Mouse (Mus musculus): ENCODE measurements around the gene Rp9. TPM values are rescaled to one million over a fixed set of nuclear protein-coding genes. Genes with fewer than 3 reads are reported as not detected.

Gene Rp9
- polyA plus RNA-seq, 1 experiment, result 55.5 TPM

DNA sequence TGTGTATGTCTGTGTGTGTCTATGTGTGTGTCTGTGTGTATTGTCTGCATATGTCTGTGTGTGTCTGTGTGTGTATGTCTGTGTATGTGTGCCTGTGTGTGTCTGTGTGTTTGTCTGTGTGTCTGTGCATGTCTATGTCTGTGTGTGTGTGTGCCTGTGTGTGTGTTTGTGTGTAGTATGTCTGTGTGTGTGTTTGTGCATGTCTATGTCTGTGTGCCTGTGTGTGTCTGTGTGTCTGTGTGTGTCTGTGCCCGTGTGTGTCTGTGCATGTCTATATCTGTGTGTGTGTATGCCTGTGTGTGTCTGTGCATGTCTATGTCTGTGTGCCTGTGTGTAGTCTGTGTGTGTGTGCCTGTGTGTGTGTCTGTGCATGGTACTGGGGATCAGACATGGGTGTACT lies 24.4 kb downstream of the Rp9 start:
- Histone ChIP-seq H3K27ac (replicated peaks; ENCODE audit: low read depth, low read length) (no peak overlapping the region), H3K4me3 (ENCODE audit: insufficient read depth, low read depth, low read length) (no peak overlapping the region), H3K4me1 (ENCODE audit: control insufficient read depth, insufficient read depth, insufficient read length, low read length) (no peaks in the 10 kb centered on the region)

DNA sequence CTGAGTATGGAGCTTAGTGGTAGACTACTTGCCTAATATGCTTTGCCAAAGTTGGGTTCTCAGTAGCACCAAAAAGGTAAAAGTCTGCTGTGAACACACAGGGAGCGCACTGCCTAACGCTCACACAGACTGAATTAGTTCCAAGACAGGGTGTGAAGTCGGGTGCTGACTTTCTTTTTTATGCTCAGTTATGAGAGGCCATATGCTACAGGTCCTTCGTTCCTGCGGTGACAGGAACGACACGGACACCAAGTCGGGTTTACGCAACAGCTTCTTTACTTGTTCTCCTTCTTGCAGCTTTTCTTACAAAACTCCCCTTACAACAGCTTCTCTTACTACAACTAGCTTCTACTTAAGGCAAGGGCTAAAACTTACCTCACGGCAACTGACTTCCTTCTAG lies 26.4 kb downstream of the Rp9 start:
- no peak overlapping the region for H3K4me3 ChIP-seq (ENCODE audit: insufficient read depth, low read depth, low read length)
- H3K27ac ChIP-seq (replicated peaks; ENCODE audit: low read depth, low read length), result no peak overlapping the region
- no peaks in the 10 kb centered on the region for H3K4me1 ChIP-seq (ENCODE audit: control insufficient read depth, insufficient read depth, insufficient read length, low read length)

DNA sequence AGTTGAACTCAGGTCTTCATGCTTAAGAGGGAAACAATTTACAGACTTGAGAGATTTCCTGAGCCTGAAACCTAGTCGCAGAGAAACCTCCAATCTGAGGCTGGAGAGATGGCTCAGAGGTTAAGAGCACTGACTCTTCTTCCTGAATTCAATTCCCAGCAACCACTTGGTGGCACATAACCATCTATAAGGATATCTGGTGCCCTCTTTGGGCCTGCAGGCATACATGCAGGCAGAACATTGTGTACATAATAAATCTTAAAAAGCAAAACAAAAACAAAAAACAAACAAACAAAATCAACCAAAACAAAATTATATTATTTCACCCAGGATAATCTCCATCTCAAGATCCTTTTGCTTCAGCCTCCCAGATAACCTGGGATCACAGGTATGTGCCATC lies 30.7 kb downstream of the Rp9 start:
- Histone ChIP-seq H3K4me1 (ENCODE audit: control insufficient read depth, insufficient read depth, insufficient read length, low read length) (no peaks in the 10 kb centered on the region), H3K27ac (replicated peaks; ENCODE audit: low read depth, low read length) (no peak overlapping the region)

DNA sequence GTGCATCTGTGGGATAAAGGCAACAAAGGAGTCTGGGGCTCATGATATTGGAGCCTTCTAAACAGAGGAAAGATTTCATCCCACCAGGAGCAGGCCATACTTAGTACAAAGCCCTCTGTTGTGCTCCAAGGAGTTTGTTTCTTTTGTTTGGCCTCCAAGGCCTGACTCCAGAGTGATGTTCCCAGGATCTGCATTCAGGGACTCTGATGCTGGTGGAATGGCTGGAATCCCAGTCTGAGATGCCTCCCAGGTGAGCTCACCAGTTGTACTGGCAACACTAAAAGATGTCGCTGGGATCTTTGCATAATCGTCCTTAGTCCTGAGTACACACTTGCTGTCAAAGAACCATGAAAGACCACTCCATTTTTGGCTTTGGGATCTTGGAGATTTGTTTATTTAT lies 35.4 kb downstream of the Rp9 start:
- Histone ChIP-seq H3K4me3 (ENCODE audit: insufficient read depth, low read depth, low read length) (no peak overlapping the region), H3K4me1 (ENCODE audit: control insufficient read depth, insufficient read depth, insufficient read length, low read length) (no peaks in the 10 kb centered on the region), H3K27ac (replicated peaks; ENCODE audit: low read depth, low read length) (no peak overlapping the region)

More for the DNA sequence above, 30.7 kb downstream of the Rp9 start:
- H3K4me3 ChIP-seq (ENCODE audit: insufficient read depth, low read depth, low read length), result no peak overlapping the region

DNA sequence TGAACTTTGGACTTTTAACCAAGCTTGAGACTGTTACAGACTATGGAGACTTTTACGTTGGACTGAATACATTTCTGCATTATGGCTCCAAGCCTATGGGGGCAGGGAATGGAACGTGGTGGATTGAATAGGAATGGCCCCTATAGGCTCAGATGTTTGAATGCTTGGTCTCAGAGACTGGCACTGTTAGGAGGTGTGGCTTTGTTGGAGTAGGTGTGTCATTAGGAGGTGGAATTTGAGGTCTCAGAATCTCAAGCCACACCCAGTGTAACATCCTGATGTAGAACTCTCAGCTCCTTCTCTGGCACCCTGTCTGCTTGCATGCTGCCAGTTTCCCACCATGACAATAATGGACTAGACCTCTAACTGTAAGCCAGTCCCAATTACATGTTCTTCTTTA lies 36.3 kb downstream of the Rp9 start:
- no peak overlapping the region for H3K4me3 ChIP-seq (ENCODE audit: insufficient read depth, low read depth, low read length)
- H3K4me1 ChIP-seq (ENCODE audit: control insufficient read depth, insufficient read depth, insufficient read length, low read length), result no peaks in the 10 kb centered on the region
- no peak overlapping the region for H3K27ac ChIP-seq (replicated peaks; ENCODE audit: low read depth, low read length)

DNA sequence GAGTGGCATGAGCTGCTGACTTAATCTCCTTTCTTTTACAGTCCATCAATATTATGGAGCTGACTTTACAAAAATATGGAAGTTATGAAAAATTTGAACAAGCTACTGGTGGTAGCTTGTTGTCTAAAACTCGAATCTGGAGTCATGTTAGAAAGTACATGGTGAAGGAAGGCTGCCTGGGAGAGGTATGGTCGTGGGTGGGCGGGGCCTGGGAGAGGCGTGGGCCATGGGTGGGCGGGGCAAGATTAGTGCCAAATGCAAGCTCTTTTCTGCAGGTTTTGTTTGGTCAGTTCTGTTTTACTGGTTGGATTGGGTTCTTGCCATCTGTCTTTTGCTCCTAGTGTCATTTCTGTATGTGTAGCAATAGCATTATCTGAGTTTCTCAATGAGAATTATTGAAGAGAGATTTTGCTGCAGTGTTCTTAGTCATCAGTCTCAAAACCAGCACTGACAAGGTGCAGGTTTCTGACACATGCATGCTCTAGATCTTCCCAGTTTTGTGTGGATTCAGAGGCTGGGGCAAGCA lies 39.2 kb downstream of the Rp9 start:
- Histone ChIP-seq H3K27ac (replicated peaks; ENCODE audit: low read depth, low read length) (no peak overlapping the region), H3K4me1 (ENCODE audit: control insufficient read depth, insufficient read depth, insufficient read length, low read length) (no peaks in the 10 kb centered on the region), H3K4me3 (ENCODE audit: insufficient read depth, low read depth, low read length) (no peak overlapping the region)

DNA sequence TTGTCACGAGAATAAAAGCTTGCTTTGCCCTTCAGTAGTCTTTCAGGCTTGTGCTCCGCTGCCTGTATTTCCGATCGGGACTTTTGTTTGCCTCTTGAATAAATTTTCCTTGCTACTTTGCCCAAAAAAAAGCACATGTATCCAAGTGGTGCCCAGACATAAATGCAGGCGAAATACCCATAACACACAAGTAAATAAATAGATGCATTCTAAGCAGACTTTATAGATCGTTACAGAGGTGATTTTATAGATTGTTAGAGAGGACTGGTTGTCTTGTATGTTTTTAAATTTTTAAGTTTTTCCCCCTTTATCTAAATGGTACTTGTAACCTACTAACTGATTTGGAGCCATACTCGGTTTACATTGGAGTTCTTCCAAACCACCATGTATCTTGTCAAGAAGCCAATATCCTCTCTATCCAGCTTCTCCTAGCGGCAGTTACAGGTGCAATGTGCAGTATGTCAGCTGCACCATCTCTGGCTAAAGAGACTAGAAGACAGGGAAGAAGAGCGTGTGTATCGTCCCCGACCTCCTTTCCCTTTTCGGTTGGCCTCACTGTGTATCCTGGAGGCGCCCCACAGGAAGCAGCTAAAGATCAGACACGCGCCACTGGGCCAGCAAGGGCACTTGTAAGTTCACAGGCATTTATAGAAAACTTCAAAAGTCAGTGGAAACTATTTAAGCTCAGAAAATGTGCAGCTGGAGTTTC lies 39.9 kb downstream of the Rp9 start:
- no peak overlapping the region for H3K4me3 ChIP-seq (ENCODE audit: insufficient read depth, low read depth, low read length)

DNA sequence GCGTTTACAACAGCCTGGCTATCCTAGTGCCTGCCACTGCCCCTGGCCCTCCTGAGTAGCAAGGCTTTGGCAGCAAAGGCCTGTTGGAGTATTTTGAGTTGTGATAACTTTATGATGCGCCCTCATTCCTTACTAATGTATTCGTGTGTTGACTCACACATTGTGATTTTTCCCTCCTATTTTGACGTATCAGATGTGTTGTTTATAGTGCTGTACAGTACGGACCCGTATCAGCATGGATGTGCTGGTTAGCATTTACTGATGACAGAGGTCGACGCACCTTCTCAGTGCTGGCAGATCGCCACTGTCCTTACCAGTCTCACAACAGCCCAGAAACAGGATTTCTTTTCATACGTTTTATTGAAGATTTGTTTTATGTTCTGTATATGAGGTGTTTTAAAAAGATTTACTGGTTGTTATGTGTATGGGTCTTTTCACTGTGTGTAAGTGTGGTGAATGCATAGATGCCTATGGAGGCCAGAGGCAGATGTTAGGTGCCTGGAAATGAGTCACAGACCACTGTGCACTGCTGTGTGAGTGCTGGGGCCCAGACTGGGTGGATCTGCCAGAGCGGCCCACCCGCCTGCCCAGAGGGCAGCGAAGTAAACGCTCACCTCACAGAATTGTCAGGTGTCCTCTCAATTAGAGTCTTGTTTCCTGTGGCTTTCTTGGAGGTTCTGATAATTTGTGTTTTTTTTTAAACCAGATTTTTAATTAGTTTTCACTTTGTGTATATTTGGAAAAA lies 40.7 kb downstream of the Rp9 start:
- Histone ChIP-seq H3K27ac (replicated peaks; ENCODE audit: low read depth, low read length) (no peak overlapping the region), H3K4me3 (ENCODE audit: insufficient read depth, low read depth, low read length) (no peak overlapping the region), H3K4me1 (ENCODE audit: control insufficient read depth, insufficient read depth, insufficient read length, low read length) (no peaks in the 10 kb centered on the region)

More for the DNA sequence above, 39.9 kb downstream of the Rp9 start:
- Histone ChIP-seq H3K27ac (replicated peaks; ENCODE audit: low read depth, low read length) (no peak overlapping the region), H3K4me1 (ENCODE audit: control insufficient read depth, insufficient read depth, insufficient read length, low read length) (no peaks in the 10 kb centered on the region)

DNA sequence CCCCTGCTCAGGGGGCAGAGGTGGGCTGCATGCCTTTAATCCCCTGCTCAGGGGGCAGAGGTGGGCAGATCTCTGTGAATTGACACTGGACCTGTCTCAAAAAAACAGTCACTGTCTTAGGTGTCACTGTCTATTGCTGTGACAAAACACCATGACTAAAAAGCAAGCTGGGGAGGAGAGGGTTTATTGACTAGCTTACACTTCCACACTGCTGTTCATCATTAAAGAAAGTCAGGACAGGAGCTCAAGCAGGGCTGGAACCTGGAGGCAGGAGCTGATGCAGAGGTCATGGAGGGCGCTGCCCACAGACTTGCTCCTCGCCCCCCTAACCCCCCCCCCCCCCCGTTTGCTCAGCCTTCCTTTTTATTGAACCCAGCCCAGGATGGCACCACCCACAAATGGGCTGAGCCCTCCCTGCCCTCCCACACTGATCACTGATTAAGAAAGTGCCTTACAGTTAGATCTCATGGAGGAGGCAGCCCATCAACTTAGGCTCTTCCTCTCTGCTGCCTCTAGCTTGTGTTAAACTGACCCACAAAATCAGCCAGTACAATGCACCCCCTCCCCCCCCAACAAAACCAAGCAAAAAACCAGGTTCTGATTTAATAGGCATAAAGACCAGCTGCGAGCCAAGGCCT lies 41.4 kb downstream of the Rp9 start:
- no peak overlapping the region for H3K4me3 ChIP-seq (ENCODE audit: insufficient read depth, low read depth, low read length)
- H3K27ac ChIP-seq (replicated peaks; ENCODE audit: low read depth, low read length), result no peak overlapping the region
- no peaks in the 10 kb centered on the region for H3K4me1 ChIP-seq (ENCODE audit: control insufficient read depth, insufficient read depth, insufficient read length, low read length)

DNA sequence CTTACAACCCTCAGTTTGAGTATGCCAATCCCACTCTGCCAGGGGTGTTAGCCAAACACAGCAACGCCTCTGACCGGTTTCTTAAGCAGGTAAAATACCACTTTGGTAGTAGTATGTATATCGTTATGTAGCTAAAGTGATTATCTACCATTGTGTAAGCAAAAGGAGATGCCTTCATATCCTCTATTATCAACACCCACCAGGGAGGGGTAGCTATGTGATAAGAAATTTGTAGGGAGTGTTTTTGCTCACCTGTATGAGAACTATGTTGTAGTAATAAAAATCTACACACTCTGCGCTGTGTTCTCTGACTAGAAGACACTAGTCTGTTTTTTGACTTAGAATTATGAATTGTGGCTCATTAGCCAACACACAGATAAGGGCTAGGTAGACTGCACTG lies 44.8 kb downstream of the Rp9 start:
- no peak overlapping the region for H3K27ac ChIP-seq (replicated peaks; ENCODE audit: low read depth, low read length)
- no peak overlapping the region for H3K4me3 ChIP-seq (ENCODE audit: insufficient read depth, low read depth, low read length)
- no peaks in the 10 kb centered on the region for H3K4me1 ChIP-seq (ENCODE audit: control insufficient read depth, insufficient read depth, insufficient read length, low read length)

DNA sequence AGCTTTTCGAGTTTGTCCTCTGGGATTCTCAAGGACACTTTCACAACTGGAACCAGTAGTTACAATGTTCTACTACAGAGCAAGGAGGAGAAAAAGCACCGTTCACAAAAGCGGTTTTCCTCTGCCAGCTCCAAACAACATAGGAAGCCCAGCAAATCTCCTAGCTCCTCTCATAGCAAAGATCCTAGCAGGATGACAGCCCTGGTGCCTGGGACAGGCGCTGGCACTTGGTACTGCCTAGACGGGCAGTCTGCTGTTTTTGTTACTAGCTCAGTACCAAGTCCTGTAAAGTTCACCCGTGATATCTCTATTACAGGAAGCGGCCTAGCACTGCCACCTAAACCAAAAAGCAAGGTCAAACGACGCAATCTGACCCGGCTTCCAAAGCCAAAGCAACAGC lies 45.3 kb downstream of the Rp9 start:
- H3K27ac ChIP-seq (replicated peaks; ENCODE audit: low read depth, low read length), result no peak overlapping the region

DNA sequence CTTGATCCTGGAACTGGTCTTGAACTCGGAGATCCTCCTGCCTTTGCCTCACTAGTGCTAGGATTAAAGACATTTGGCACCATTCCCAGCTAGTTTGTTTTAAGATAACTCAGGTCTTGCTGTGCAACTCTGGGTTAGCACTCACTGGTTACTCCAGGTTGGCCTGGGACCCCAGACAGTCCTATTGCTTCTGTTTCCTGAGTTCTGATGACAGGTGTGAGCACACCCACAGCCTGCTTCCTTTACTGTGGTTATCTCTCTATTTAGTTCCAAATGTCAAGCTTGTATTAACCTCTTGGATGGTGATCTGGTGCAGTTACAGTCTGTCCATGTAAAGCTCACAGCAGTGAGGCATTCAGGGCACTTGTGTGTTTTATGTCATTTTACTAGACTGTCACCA lies 46.0 kb downstream of the Rp9 start:
- H3K4me1 ChIP-seq (ENCODE audit: control insufficient read depth, insufficient read depth, insufficient read length, low read length), result no peaks in the 10 kb centered on the region
- H3K4me3 ChIP-seq (ENCODE audit: insufficient read depth, low read depth, low read length), result no peak overlapping the region
- no peak overlapping the region for H3K27ac ChIP-seq (replicated peaks; ENCODE audit: low read depth, low read length)

More for the DNA sequence above, 45.3 kb downstream of the Rp9 start:
- Histone ChIP-seq H3K4me3 (ENCODE audit: insufficient read depth, low read depth, low read length) (no peak overlapping the region), H3K4me1 (ENCODE audit: control insufficient read depth, insufficient read depth, insufficient read length, low read length) (no peaks in the 10 kb centered on the region)

DNA sequence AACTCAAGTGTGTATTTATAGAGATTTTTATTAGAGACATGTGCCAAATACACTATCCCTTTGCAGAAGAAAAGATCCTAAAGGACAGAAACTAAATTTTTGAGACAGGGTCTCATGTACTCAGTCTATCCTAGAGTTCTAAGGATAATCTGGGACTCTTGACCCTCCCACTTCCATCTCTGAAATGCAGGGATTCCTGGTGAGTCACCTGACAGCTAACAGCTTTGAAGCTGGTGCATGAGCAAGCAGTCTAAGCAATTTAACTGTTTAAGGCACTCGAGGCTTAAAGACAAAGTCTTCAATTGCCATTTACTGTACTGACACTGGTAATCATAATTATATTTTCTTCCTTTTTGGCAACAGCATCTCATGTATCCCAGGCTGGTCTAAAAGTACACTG lies 47.0 kb downstream of the Rp9 start:
- H3K4me1 ChIP-seq (ENCODE audit: control insufficient read depth, insufficient read depth, insufficient read length, low read length), result no peaks in the 10 kb centered on the region
- no peak overlapping the region for H3K4me3 ChIP-seq (ENCODE audit: insufficient read depth, low read depth, low read length)
- no peak overlapping the region for H3K27ac ChIP-seq (replicated peaks; ENCODE audit: low read depth, low read length)

DNA sequence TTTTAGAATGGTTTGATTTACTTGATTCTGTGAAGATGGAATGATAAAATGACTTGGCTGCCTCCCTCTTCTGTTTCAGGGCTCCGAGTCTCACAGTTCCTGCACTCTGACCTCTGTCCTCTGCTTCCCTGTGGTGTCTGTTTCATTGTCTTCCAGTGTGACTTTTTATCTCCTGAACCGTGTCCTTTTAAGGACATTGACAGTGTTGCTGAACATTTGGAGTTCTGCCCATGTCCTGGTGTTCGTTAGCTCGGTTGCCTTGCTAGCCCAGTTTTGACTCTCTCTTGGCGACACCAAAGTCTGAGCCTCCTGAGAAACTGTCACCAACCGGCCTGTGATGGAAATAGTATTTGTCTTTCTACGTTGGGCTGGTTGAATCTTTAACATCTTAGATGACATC lies 49.1 kb downstream of the Rp9 start:
- Histone ChIP-seq H3K4me3 (ENCODE audit: insufficient read depth, low read depth, low read length) (no peak overlapping the region), H3K27ac (replicated peaks; ENCODE audit: low read depth, low read length) (no peak overlapping the region), H3K4me1 (ENCODE audit: control insufficient read depth, insufficient read depth, insufficient read length, low read length) (no peaks in the 10 kb centered on the region)

DNA sequence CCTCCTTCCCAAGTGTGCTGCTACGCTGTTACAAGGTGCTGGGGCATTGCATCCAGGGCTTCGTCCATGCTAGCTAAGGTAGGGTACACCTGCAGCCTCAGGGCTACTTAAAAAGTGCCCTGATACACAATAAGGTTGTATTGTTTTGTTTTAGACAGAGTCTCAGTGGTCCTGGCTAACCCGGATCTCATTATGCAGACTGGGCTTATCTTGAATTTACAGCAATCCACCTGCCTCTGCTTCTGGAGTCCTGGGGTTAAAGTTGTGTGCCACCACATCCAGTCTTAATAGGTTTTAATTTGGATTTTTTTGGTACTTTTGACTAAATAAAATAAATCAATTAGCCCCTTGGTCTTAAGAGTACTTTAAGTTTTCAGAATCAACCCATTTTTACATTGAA lies 49.7 kb downstream of the Rp9 start:
- H3K27ac ChIP-seq (replicated peaks; ENCODE audit: low read depth, low read length), result no peak overlapping the region
- no peaks in the 10 kb centered on the region for H3K4me1 ChIP-seq (ENCODE audit: control insufficient read depth, insufficient read depth, insufficient read length, low read length)
- H3K4me3 ChIP-seq (ENCODE audit: insufficient read depth, low read depth, low read length), result no peak overlapping the region
